Mouse (Mus musculus): ENCODE results near the gene BC049352.

- TF ChIP-seq CTCF (IDR thresholded peaks at IDR 0.05; ENCODE audit: insufficient read depth, low read depth, low read length) (no peak), POLR2A (IDR thresholded peaks at IDR 0.05; ENCODE audit: insufficient read depth, low read depth, low read length) (no peak)
These were observed 65.7 kb downstream of the BC049352 start for GRCm38 (mm10) chr9:45247536-45247935.

Data from olfactory bulb, adult 2 months (tissue).